Mouse (Mus musculus): ENCODE data around the gene Nkx6-2. TPM values are rescaled to one million over a fixed set of nuclear protein-coding genes. Genes with fewer than 3 reads are reported as not detected.

Nkx6-2 gene
- polyA plus RNA-seq, 1 experiment, result 1.4 TPM

DNA sequence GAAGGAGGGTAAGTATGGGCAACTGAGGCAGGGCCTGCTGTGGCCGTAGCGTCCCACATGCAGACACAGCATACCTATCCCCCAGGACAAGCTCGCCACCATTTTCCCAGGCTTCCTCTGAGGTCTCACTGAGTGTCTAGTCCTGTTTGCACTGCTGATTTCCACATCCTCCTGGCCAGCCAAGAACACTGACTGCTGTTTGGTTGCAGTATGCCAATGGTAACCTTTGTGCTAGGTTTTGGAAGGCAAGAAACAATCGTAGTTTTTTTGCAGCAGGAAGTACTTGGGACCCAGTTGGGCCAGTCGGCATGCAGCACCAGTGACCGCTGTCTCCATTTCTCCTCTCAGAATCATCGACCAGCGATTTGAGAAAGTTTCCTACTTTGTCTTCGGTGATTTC, 44.8 kb downstream of the Nkx6-2 start:
- Histone ChIP-seq H3K27me3 (ENCODE audit: control insufficient read depth, insufficient read depth, low read length, poor library complexity, severe bottlenecking) (no peaks in the 10 kb centered on the region), H3K27ac (ENCODE audit: insufficient read depth, low read length) (no peak overlapping the region), H3K9me3 (replicated peaks; ENCODE audit: control insufficient read depth, insufficient read depth, low read length, poor library complexity, severe bottlenecking) (no peaks in the 10 kb centered on the region), H3K4me3 (ENCODE audit: low read depth, low read length) (no peak overlapping the region), H3K36me3 (ENCODE audit: control insufficient read depth, insufficient read depth, low read length, poor library complexity, severe bottlenecking) (no peaks in the 10 kb centered on the region), H3K9ac (ENCODE audit: low read depth, poor library complexity, severe bottlenecking) (no peak overlapping the region), H3K4me1 (ENCODE audit: control insufficient read depth, insufficient read depth, low read length) (peaks cover 3% of the 10 kb centered on the region)
- no peak for TF ChIP-seq EP300 (IDR thresholded peaks at IDR 0.05; ENCODE audit: insufficient read depth, low read depth, low read length)
- no peak for TF ChIP-seq POLR2A (IDR thresholded peaks at IDR 0.05; ENCODE audit: insufficient read depth, low read length)
- TF ChIP-seq CTCF (IDR thresholded peaks at IDR 0.05; ENCODE audit: low read depth, low read length), result no peak

- H3K27me3 ChIP-seq (ENCODE audit: control insufficient read depth, insufficient read depth, low read length, poor library complexity, severe bottlenecking), result no peaks in the 10 kb centered on the region
- TF ChIP-seq EP300 (IDR thresholded peaks at IDR 0.05; ENCODE audit: insufficient read depth, low read depth, low read length) (no peak), POLR2A (IDR thresholded peaks at IDR 0.05; ENCODE audit: insufficient read depth, low read length) (no peak), CTCF (IDR thresholded peaks at IDR 0.05; ENCODE audit: low read depth, low read length) (no peak)
Observed at GRCm38 (mm10) chr7:139536831-139537230, 45.8 kb downstream of the Nkx6-2 start.

DNA sequence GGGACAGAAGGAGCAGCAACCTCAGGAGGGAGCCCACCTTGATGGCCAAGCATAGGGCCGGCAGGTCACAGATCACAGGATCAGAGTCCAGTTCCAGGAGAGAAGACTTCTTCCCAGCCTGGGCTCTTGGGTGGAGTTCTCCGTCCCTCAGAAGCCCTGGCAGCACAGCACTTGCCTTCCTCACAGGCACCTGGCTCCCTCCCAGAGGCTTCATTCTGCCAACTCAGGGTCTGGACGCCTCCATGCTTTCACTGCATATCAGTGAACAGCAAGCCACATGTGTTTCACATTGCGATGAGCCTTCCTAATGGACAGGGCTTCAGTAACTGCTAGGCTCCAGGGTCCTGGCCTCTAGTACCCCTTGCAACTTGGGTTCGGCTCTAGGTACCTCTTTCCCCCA, 46.3 kb downstream of the Nkx6-2 start:
- peaks cover 3% of the 10 kb centered on the region for H3K4me1 ChIP-seq (ENCODE audit: control insufficient read depth, insufficient read depth, low read length)
- no peak overlapping the region for H3K27ac ChIP-seq (ENCODE audit: insufficient read depth, low read length)
- H3K4me3 ChIP-seq (ENCODE audit: low read depth, low read length), result no peak overlapping the region
- H3K9ac ChIP-seq (ENCODE audit: low read depth, poor library complexity, severe bottlenecking), result no peak overlapping the region
- no peak for TF ChIP-seq EP300 (IDR thresholded peaks at IDR 0.05; ENCODE audit: insufficient read depth, low read depth, low read length)
- no peak for TF ChIP-seq POLR2A (IDR thresholded peaks at IDR 0.05; ENCODE audit: insufficient read depth, low read length)
- TF ChIP-seq CTCF (IDR thresholded peaks at IDR 0.05; ENCODE audit: low read depth, low read length), result no peak
- H3K9me3 ChIP-seq (replicated peaks; ENCODE audit: control insufficient read depth, insufficient read depth, low read length, poor library complexity, severe bottlenecking), result no peaks in the 10 kb centered on the region
- H3K36me3 ChIP-seq (ENCODE audit: control insufficient read depth, insufficient read depth, low read length, poor library complexity, severe bottlenecking), result no peaks in the 10 kb centered on the region
- H3K27me3 ChIP-seq (ENCODE audit: control insufficient read depth, insufficient read depth, low read length, poor library complexity, severe bottlenecking), result no peaks in the 10 kb centered on the region

More at GRCm38 (mm10) chr7:139536831-139537230, 45.8 kb downstream of the Nkx6-2 start:
- no peaks in the 10 kb centered on the region for H3K9me3 ChIP-seq (replicated peaks; ENCODE audit: control insufficient read depth, insufficient read depth, low read length, poor library complexity, severe bottlenecking)
- no peaks in the 10 kb centered on the region for H3K36me3 ChIP-seq (ENCODE audit: control insufficient read depth, insufficient read depth, low read length, poor library complexity, severe bottlenecking)
- H3K9ac ChIP-seq (ENCODE audit: low read depth, poor library complexity, severe bottlenecking), result no peak overlapping the region
- peaks cover 3% of the 10 kb centered on the region for H3K4me1 ChIP-seq (ENCODE audit: control insufficient read depth, insufficient read depth, low read length)
- H3K27ac ChIP-seq (ENCODE audit: insufficient read depth, low read length), result no peak overlapping the region
- H3K4me3 ChIP-seq (ENCODE audit: low read depth, low read length), result no peak overlapping the region

GRCm38 (mm10) chr7:139531428-139531801, 51.2 kb downstream of the Nkx6-2 start:
- no peaks in the 10 kb centered on the region for H3K4me1 ChIP-seq (ENCODE audit: control insufficient read depth, insufficient read depth, low read length)
- H3K36me3 ChIP-seq (ENCODE audit: control insufficient read depth, insufficient read depth, low read length, poor library complexity, severe bottlenecking), result no peaks in the 10 kb centered on the region
- no peaks in the 10 kb centered on the region for H3K27me3 ChIP-seq (ENCODE audit: control insufficient read depth, insufficient read depth, low read length, poor library complexity, severe bottlenecking)
- no peak overlapping the region for H3K27ac ChIP-seq (ENCODE audit: insufficient read depth, low read length)
- no peak for TF ChIP-seq CTCF (IDR thresholded peaks at IDR 0.05; ENCODE audit: low read depth, low read length)
- no peak for TF ChIP-seq POLR2A (IDR thresholded peaks at IDR 0.05; ENCODE audit: insufficient read depth, low read length)
- no peaks in the 10 kb centered on the region for H3K9me3 ChIP-seq (replicated peaks; ENCODE audit: control insufficient read depth, insufficient read depth, low read length, poor library complexity, severe bottlenecking)
- H3K9ac ChIP-seq (ENCODE audit: low read depth, poor library complexity, severe bottlenecking), result no peak overlapping the region
- no peak overlapping the region for H3K4me3 ChIP-seq (ENCODE audit: low read depth, low read length)

GRCm38 (mm10) chr7:139530591-139531427, 51.8 kb downstream of the Nkx6-2 start:
- Histone ChIP-seq H3K4me3 (ENCODE audit: low read depth, low read length) (no peak overlapping the region), H3K27ac (ENCODE audit: insufficient read depth, low read length) (no peak overlapping the region), H3K36me3 (ENCODE audit: control insufficient read depth, insufficient read depth, low read length, poor library complexity, severe bottlenecking) (no peaks in the 10 kb centered on the region), H3K9ac (ENCODE audit: low read depth, poor library complexity, severe bottlenecking) (no peak overlapping the region), H3K4me1 (ENCODE audit: control insufficient read depth, insufficient read depth, low read length) (no peaks in the 10 kb centered on the region), H3K27me3 (ENCODE audit: control insufficient read depth, insufficient read depth, low read length, poor library complexity, severe bottlenecking) (no peaks in the 10 kb centered on the region), H3K9me3 (replicated peaks; ENCODE audit: control insufficient read depth, insufficient read depth, low read length, poor library complexity, severe bottlenecking) (no peaks in the 10 kb centered on the region)
- TF ChIP-seq EP300 (IDR thresholded peaks at IDR 0.05; ENCODE audit: insufficient read depth, low read depth, low read length), result no peak

Other genes starting within 250 kb of the Nkx6-2 start
- gene Inpp5a, start 193.7 kb downstream of the Nkx6-2 start, polyA plus RNA-seq (2011; ENCODE audit: insufficient read depth, insufficient read length, low read depth, missing spikeins), result 37.6 and 43.9 TPM in 2 replicates
- gene Cfap46, start 101.0 kb upstream of the Nkx6-2 start, polyA plus RNA-seq (2011; ENCODE audit: insufficient read depth, insufficient read length, low read depth, missing spikeins), result 0.72 and 1.0 TPM in 2 replicates